Mouse (Mus musculus): ENCODE data around the gene Caly.

Gene Caly

DNA sequence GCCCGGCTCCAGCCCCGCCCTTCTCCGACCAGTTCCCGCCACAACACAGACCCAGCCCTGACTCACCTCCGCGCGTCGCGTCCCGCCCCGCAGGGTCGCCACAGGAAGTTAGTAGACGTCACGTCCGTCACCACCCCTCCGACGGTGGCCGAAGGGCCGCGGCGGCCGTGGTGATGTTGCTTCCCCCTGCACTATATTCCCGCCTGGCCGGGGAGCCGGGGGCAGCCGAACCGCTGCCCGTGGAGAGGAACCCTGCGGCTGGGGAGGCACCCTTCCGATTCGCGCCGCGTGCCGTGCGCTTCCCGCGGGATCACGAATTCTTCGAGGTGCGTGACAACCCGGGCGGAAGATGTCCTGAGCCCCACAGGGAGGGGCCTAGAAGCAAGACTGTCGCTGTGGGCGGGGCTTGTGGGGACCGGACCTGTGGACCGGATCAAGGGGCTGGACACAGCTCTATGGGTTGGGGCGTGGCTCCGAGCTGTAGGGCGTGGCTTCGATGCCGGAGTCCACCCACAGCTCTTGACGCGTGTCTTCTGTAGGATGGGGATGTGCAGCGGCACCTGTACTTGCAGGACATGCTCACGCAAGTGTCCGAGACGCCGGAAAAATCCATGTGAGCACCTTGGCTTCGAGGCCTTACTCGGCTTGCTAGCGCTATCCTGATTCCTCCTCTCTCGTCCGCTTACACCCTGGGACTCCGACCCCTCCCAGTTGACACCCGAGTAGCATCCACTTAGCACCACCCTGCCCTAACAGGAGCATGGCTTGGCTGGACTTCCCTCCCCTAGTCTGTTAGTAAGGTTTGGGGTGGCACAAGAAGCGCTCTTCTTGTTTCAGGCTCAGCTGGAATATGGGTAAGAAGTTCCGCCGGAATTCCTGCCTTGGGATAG is 45.8 kb downstream of the Caly start, which contains the start of the genes Zfp511 and Tubgcp2:
Gene Zfp511 (plus strand): TSS at position 111 of the 890 bp plus-strand sequence.
Gene Tubgcp2 (minus strand): TSS at position 389 of the 890 bp plus-strand sequence.
- peak; percentile 89 for DNase-seq (ENCODE audit: low read depth)

DNA sequence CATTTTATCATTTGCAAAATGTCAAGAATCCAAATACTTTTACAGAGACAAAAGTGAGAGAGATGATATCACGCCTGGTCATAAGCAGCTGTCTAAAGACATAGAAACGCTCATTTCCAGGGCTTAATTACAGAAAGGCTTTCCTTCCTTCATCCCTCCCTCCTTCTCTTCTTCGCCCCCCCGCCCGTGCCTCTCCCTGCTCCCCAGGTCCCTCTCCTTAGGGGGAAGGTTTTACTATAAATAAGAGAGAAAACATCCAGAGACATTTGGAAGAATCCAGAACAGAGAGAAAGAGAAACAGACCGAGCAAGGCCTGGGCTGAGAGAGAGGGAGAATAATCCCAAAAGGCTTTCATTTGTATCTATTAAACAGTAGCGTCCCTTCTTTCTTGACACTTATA is 46.9 kb downstream of the Caly start:
- DNase-seq (ENCODE audit: low read depth), result no peak

DNA sequence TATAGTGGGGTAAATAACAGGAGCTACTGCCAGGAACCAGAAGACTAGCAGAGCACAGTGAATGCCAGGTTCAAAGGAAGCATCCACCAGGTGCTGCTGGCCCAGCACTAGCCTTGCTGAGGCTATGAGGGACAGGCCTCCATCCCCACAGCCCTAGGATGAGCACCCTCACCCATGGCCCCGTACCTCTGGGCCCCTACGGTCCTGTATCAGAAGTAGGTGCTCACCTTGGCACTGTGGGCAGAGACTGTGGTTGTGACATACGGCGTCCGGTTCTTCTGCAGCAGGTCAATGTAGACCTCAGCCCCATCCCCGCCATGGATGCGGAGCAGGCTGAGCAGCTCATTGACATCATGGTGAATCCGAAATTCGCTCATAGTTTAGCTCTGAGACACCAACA is 49.0 kb downstream of the Caly start:
- DNase-seq (ENCODE audit: low read depth), result no peak

DNA sequence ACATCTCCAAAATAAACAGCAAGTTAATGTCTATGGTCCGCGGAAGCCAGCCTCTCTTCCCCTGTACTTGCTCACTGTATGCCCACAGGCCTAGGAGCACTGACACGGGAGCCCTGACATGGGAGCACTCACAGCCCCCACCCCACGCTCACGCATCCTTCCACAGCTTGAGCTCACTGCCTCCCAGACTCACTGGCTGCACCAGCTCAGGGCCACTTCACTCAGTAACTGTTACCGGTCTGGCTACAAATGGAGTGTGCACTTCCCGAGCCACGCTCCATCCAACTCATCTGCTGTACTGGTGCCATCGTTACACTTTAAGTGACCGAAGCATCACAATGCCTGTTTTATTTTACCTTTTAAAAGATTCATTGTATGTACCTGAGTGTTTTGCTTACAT is 50.0 kb downstream of the Caly start:
- no peak for DNase-seq (ENCODE audit: low read depth)

DNA sequence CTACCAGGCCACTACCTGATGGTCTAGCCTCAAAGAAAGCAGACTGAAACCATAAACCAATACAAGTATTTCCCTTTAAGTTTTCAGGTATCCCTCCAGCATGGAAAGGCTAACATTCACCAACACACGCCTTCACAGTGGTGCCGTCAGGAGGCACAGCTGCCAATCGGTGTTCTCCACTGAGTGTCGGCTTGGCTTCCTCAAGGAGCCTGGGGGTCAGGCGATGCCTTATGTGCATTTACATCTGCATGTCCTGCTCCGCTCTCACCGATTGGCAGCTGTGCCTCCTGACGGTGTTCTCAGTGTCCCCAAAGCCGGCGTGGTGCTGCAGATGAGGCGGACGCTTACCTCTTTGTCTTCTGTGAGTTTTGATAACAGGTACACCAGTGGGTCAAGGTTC is 50.6 kb downstream of the Caly start:
- no peak for DNase-seq (ENCODE audit: low read depth)
